Mouse (Mus musculus) testis, postnatal 14 days (tissue): ENCODE measurements around the gene Acp7.
A peak's percentile ranks its signal among the peaks of the same experiment; 100 is the strongest.

Experiments used
- DNase-seq: peaks from one replicate; pipeline ENCODE4 v3.0.0; 2021; ENCODE audit warnings: low spot score

Acp7 gene

GRCm38 (mm10) chr7:28601029-28601428 is 30.1 kb downstream of the Acp7 start:
- no peak for DNase-seq

- no peak for DNase-seq
Measured at GRCm38 (mm10) chr7:28598951-28599350, 32.2 kb downstream of the Acp7 start.

GRCm38 (mm10) chr7:28597642-28598446 is 33.3 kb downstream of the Acp7 start, which contains the start of the genes Samd4b and Pak4:
TSS of gene Samd4b (minus strand) at chr7:28598144.
TSS of gene Pak4 (minus strand) at chr7:28598185.
- DNase-seq: peak; percentile 100

GRCm38 (mm10) chr7:28597277-28597570 is 33.9 kb downstream of the Acp7 start:
- DNase-seq: no peak

- DNase-seq: peak; percentile 71
Measured at GRCm38 (mm10) chr7:28596436-28597276, 34.5 kb downstream of the Acp7 start.

- no peak for DNase-seq
Measured at GRCm38 (mm10) chr7:28595751-28596435, 35.2 kb downstream of the Acp7 start.

GRCm38 (mm10) chr7:28593206-28594111 is 37.7 kb downstream of the Acp7 start:
- no peak for DNase-seq

GRCm38 (mm10) chr7:28591862-28592261 is 39.3 kb downstream of the Acp7 start:
- DNase-seq: no peak

- DNase-seq: no peak
Measured at GRCm38 (mm10) chr7:28587644-28588043, 43.5 kb downstream of the Acp7 start.

GRCm38 (mm10) chr7:28586663-28587411 is 44.3 kb downstream of the Acp7 start:
- DNase-seq: no peak

- DNase-seq: no peak
Measured at GRCm38 (mm10) chr7:28585001-28585400, 46.1 kb downstream of the Acp7 start.

- no peak for DNase-seq
Measured at GRCm38 (mm10) chr7:28584468-28584867, 46.7 kb downstream of the Acp7 start.

- DNase-seq: no peak
Measured at GRCm38 (mm10) chr7:28583570-28584344, 47.4 kb downstream of the Acp7 start.

GRCm38 (mm10) chr7:28582841-28583240 is 48.3 kb downstream of the Acp7 start:
- DNase-seq: no peak

GRCm38 (mm10) chr7:28581721-28582120 is 49.4 kb downstream of the Acp7 start:
- no peak for DNase-seq

- no peak for DNase-seq
Measured at GRCm38 (mm10) chr7:28579826-28580225, 51.3 kb downstream of the Acp7 start.

- DNase-seq: no peak
Measured at GRCm38 (mm10) chr7:28578543-28579053, 52.5 kb downstream of the Acp7 start.

- peak; percentile 32 for DNase-seq
Measured at GRCm38 (mm10) chr7:28577826-28578542, 53.1 kb downstream of the Acp7 start.

- DNase-seq: peak; percentile 67
Measured at GRCm38 (mm10) chr7:28576271-28576914, 54.7 kb downstream of the Acp7 start.
